Mouse (Mus musculus): Measurements from ENCODE around the gene Hoxa3. TPM values are rescaled to one million over a fixed set of nuclear protein-coding genes. Genes with fewer than 3 reads are reported as not detected.
A peak's percentile ranks its signal among the peaks of the same experiment; 100 is the strongest.

The Hoxa3 gene
- polyA plus RNA-seq, 1 experiment from 2014 or later = 0.11 TPM

DNA sequence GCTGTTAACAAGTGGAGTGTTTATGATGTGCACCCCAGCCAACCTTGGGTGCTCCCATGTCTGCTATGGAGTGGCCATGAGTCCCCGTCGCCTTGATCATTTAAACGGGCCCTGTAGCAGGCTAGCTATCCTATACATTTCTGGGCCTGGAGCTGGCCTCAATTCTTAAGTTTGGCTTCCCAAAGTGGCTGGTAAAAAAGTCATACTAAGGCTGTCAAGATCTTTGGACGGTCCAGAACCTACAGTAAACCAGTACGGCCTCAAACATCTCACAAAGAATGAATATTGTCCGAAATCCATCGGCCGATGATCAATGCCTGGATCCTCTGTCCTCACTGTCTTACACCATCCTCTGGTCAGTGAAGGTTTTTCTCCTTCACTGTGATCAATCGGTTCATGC is 22.1 kb upstream of the Hoxa3 start:
- whole genome bisulfite sequencing = 26% methylated on average over 9 of the region's 9 CpGs
- Histone ChIP-seq H3K27ac (ENCODE audit: low read depth, low read length) (no peak overlapping the region), H3K4me2 (no peak overlapping the region), H3K4me3 (ENCODE audit: low read depth, low read length) (no peak overlapping the region), H3K36me3 (ENCODE audit: control insufficient read depth, insufficient read depth, low read length) (no peaks in the 10 kb centered on the region), H3K9me3 (ENCODE audit: control insufficient read depth, low read length) (no peaks in the 10 kb centered on the region), H3K4me1 (ENCODE audit: control insufficient read depth, insufficient read depth, low read length) (no peaks in the 10 kb centered on the region; the same call in 1 of the 2 replicates), H3K9ac (ENCODE audit: low read length) (no peak overlapping the region), H3K27me3 (ENCODE audit: control insufficient read depth, insufficient read depth, low read length) (peaks cover 95% of the 10 kb centered on the region)
- no peak for ATAC-seq (ENCODE audit: low FRiP score)
- DNase-seq (ENCODE audit: low spot score, missing footprints) = no peak

DNA sequence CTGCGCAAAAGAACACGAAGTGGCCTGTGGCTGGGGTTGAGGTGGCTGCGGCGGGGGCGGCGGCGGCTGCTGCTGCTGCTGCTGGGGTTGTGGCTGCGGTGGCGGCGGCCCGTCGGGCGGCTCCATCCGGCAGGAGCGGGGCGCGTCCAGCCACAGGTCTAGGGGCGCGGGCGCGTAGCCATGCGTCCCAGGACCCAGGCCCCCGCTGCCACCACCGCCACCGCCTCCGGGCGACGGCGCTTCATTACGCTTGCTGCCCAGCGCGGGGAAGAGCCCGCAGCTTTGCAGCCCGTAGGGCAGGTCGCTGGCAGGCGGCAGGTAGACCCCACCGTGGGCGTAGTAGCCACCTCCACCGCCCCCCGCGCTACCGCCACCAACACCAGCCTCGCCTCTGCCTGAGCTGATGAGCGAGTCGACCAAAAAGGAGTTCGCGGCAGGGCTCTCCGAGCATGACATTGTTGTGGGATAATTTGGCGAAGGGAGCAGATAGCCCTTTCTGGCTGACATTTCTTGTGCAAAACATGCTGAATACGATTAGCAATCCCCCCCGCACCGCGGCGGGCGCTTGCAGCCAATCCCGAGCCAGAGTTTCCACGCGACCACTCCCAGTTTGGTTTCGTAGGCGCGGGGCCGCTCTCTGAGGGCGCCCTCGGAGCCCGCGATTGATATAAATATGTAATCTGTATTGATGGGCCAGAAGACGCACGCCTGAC is 21.4 kb upstream of the Hoxa3 start:
- Histone ChIP-seq H3K9ac (ENCODE audit: low read length) (no peak overlapping the region), H3K4me1 (ENCODE audit: control insufficient read depth, insufficient read depth, low read length) (no peaks in the 10 kb centered on the region; the same call in 1 of the 2 replicates), H3K9me3 (ENCODE audit: control insufficient read depth, low read length) (no peaks in the 10 kb centered on the region), H3K27me3 (ENCODE audit: control insufficient read depth, insufficient read depth, low read length) (peaks cover 95% of the 10 kb centered on the region), H3K4me2 (no peak overlapping the region), H3K4me3 (ENCODE audit: low read depth, low read length) (no peak overlapping the region), H3K27ac (ENCODE audit: low read depth, low read length) (no peak overlapping the region), H3K36me3 (ENCODE audit: control insufficient read depth, insufficient read depth, low read length) (no peaks in the 10 kb centered on the region)
- no peak for DNase-seq (ENCODE audit: low spot score, missing footprints)
- WGBS = 2% methylated on average over 63 of the region's 68 CpGs
- no peak for ATAC-seq (ENCODE audit: low FRiP score)

DNA sequence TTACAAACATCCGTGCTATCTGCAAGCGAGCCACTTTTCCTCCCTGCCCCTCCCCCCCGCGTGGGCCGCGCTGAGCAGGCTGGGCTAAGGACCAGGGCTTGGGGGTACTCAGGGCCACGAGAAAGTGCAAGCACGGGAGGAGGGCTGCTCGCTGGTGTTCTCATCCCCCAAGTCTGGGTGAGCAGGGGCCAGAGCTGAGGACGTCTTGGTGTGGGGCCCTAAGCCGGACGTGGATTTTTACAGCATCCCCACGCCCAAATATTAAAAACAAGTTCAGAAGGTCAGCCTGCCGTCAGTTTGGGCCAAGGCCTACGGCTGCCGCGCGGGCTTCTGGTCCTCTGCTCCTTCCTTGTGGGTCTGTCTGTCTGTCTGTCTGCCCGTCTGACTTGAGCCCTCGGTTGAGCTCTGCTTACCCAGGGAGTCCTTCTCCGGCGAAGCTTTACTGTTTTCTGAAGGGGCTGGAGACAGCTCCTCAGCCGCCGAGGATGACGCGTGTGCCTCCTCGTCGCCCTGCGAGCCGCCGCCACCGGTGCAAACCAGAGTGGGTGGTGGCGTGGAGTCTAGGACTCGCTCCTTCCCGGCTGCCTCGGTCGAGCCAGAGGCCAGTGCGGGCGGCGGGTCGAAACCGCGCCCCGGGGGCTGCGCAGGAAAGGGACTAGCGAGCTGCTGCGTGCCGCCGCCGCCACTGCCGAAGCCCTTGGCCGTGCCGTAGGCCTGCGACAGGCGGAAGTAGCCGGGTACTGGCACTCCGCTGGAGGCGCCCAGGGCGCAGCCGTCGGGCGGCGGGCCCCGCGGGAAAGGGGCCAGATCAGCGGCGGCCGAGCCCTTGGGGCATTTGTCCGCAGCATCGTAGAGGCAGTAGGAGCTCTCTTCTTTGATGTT is 20.7 kb upstream of the Hoxa3 start:
- Histone ChIP-seq H3K9me3 (ENCODE audit: control insufficient read depth, low read length) (no peaks in the 10 kb centered on the region), H3K9ac (ENCODE audit: low read length) (no peak overlapping the region), H3K4me2 (no peak overlapping the region), H3K4me1 (ENCODE audit: control insufficient read depth, insufficient read depth, low read length) (no peaks in the 10 kb centered on the region; the same call in 1 of the 2 replicates), H3K36me3 (ENCODE audit: control insufficient read depth, insufficient read depth, low read length) (no peaks in the 10 kb centered on the region), H3K27ac (ENCODE audit: low read depth, low read length) (no peak overlapping the region), H3K27me3 (ENCODE audit: control insufficient read depth, insufficient read depth, low read length) (peaks cover 95% of the 10 kb centered on the region), H3K4me3 (ENCODE audit: low read depth, low read length) (no peak overlapping the region)
- no peak for ATAC-seq (ENCODE audit: low FRiP score)
- DNase-seq (ENCODE audit: low spot score, missing footprints) = no peak
- 1% methylated on average over 69 of the region's 70 CpGs for WGBS

DNA sequence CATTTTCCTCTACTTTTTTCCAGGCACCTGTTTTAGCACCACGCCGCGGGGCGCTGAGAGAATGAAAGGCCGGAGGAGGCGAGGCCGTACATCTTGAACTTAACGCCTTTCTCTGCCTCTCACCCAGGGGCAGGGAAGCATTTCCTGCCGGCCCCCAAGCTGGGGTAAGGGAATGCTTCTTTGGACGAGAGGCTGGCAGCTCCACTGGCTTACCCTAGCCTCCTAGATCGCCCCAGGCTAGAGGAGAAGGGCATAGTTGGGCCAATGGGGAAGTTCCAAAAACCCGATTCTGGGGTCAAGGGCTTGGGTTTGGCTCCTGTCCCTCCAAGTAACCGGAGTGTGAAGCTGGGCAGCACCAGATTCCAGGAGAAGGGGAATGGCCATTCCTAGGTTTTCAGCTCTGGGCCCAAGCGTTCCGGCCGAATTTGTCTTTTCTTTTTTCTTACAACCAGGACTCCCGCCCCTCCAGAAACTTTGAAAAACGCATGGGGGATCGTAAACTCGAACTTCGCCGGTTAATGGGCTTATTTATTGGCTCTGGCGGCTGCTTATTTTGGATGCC is 19.9 kb upstream of the Hoxa3 start:
- DNase-seq (ENCODE audit: low spot score, missing footprints) (peak; percentile 97), ATAC-seq (ENCODE audit: low FRiP score) (no peak)
- Histone ChIP-seq H3K9ac (ENCODE audit: low read length) (no peak overlapping the region), H3K9me3 (ENCODE audit: control insufficient read depth, low read length) (no peaks in the 10 kb centered on the region), H3K27ac (ENCODE audit: low read depth, low read length) (no peak overlapping the region), H3K36me3 (ENCODE audit: control insufficient read depth, insufficient read depth, low read length) (no peaks in the 10 kb centered on the region), H3K27me3 (ENCODE audit: control insufficient read depth, insufficient read depth, low read length) (peaks cover 94% of the 10 kb centered on the region), H3K4me1 (ENCODE audit: control insufficient read depth, insufficient read depth, low read length) (no peaks in the 10 kb centered on the region; the same call in 1 of the 2 replicates), H3K4me2 (no peak overlapping the region), H3K4me3 (ENCODE audit: low read depth, low read length) (no peak overlapping the region)
- WGBS = under 1% methylated on average over 23 of the region's 23 CpGs

DNA sequence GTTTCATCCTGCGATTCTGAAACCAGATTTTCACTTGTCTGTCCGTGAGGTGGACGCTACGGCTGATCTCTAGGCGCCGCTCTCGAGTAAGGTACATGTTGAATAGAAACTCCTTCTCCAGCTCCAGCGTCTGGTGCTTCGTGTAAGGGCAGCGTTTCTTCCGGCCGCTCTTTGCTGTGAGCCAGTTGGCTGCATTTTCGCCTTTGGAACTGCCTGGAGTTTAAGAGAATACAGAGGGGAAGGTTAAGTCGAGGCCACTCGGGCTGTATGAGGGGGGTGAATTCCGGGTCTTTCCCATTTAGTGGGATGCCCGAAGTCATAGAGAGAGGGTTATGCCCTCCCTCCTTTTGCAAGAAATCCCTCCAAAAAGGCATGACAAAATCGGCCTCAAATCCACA is 19.4 kb upstream of the Hoxa3 start:
- H3K9ac ChIP-seq (ENCODE audit: low read length) = no peak overlapping the region
- no peak overlapping the region for H3K27ac ChIP-seq (ENCODE audit: low read depth, low read length)
- no peaks in the 10 kb centered on the region for H3K9me3 ChIP-seq (ENCODE audit: control insufficient read depth, low read length)
- no peaks in the 10 kb centered on the region for H3K36me3 ChIP-seq (ENCODE audit: control insufficient read depth, insufficient read depth, low read length)
- 1% methylated on average over 18 of the region's 18 CpGs for WGBS
- no peak overlapping the region for H3K4me2 ChIP-seq
- DNase-seq (ENCODE audit: low spot score, missing footprints) = peak; percentile 97
- H3K4me1 ChIP-seq (ENCODE audit: control insufficient read depth, insufficient read depth, low read length) = no peaks in the 10 kb centered on the region; the same call in 1 of the 2 replicates
- no peak for ATAC-seq (ENCODE audit: low FRiP score)
- no peak overlapping the region for H3K4me3 ChIP-seq (ENCODE audit: low read depth, low read length)
- H3K27me3 ChIP-seq (ENCODE audit: control insufficient read depth, insufficient read depth, low read length) = peaks cover 93% of the 10 kb centered on the region

DNA sequence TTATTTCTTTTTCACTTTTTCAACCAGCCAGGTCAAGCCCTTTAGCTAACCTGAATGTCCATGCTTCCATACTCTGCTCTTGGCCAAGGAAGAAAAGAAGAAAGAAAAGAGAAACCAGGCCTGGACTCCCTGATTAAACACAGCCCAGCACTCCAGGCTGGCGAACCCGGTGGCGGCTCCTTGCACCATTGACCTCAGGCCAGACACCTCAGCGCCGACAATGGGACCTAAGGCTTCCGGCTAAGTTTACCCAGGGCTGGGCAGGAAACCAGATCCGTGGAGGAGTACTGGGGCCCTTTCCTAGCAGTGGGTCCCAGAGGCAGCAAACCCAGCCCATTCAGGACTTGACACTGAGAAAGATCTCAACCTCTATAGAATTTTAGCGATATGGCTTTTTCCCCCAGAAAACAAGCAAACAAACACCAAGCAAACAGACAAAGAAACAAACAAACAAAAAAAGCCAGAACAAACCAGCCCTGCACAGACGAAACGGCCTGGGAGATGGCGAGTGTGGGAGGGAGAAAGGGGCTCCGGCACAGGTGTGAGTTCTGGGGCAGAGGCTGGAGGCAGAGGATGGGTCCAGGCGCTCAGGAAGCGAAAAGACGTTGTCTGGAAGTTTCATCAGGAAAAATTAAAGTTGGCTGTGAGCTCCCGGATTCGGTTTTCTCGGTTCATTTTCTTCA is 18.9 kb upstream of the Hoxa3 start:
- Histone ChIP-seq H3K4me3 (ENCODE audit: low read depth, low read length) (no peak overlapping the region), H3K36me3 (ENCODE audit: control insufficient read depth, insufficient read depth, low read length) (no peaks in the 10 kb centered on the region), H3K4me2 (no peak overlapping the region), H3K27ac (ENCODE audit: low read depth, low read length) (no peak overlapping the region), H3K27me3 (ENCODE audit: control insufficient read depth, insufficient read depth, low read length) (peaks cover 93% of the 10 kb centered on the region), H3K4me1 (ENCODE audit: control insufficient read depth, insufficient read depth, low read length) (no peaks in the 10 kb centered on the region; the same call in 1 of the 2 replicates), H3K9me3 (ENCODE audit: control insufficient read depth, low read length) (no peaks in the 10 kb centered on the region), H3K9ac (ENCODE audit: low read length) (no peak overlapping the region)
- WGBS = 1% methylated on average over 18 of the region's 18 CpGs
- ATAC-seq (ENCODE audit: low FRiP score) = no peak
- DNase-seq (ENCODE audit: low spot score, missing footprints) = peak; percentile 96

DNA sequence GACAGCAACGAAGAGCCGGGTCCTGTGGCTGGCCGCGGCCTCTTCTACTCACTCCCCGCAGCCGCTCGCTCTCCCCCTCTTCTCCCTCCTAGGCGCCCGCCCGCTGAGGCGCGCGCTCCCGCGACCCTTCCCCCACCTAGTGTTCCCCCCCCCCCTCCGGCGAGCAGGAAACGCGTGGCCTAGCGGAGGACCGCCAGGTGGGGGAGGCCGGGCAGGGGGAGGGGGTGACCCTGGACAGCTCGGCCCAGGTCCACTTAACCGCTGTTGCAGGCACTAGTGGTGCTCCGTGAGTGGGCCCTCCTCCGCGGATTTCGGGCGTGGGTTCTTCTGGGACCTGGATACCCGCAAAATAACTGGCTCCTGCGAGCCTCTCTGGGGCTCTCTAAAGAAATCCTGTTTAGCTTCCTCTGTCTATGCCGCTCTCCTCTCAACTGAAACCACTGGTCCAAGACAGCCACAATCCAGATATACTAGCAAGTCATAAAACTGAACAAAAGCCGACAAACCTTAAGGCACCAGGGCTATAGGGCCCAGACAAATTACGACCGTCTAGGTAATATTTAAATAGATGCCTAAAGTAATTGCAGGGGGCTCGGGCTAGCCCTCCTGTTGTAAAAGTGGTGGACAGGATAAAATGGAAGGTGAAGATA is 17.5 kb upstream of the Hoxa3 start, which contains the start of gene Hoxa9:
Gene Hoxa9, minus strand, starts transcription at position 574 of the 650 bp plus-strand sequence.
- DNase-seq (ENCODE audit: low spot score, missing footprints) (peak; percentile 96), ATAC-seq (ENCODE audit: low FRiP score) (no peak)
- no peaks in the 10 kb centered on the region for H3K9me3 ChIP-seq (ENCODE audit: control insufficient read depth, low read length)
- no peak within 1 kb of the TSS for H3K27ac ChIP-seq (ENCODE audit: low read depth, low read length)
- H3K4me2 ChIP-seq = no peak within 1 kb of the TSS
- no peak within 1 kb of the TSS for H3K4me3 ChIP-seq (ENCODE audit: low read depth, low read length)
- H3K27me3 ChIP-seq (ENCODE audit: control insufficient read depth, insufficient read depth, low read length) = peaks cover 93% of the 10 kb centered on the region
- WGBS = 1% methylated on average over 27 of the region's 36 CpGs
- no peak within 1 kb of the TSS for H3K9ac ChIP-seq (ENCODE audit: low read length)
- H3K4me1 ChIP-seq (ENCODE audit: control insufficient read depth, insufficient read depth, low read length) = no peaks in the 10 kb centered on the region; the same call in 1 of the 2 replicates
- no peaks in the 10 kb centered on the region for H3K36me3 ChIP-seq (ENCODE audit: control insufficient read depth, insufficient read depth, low read length)

DNA sequence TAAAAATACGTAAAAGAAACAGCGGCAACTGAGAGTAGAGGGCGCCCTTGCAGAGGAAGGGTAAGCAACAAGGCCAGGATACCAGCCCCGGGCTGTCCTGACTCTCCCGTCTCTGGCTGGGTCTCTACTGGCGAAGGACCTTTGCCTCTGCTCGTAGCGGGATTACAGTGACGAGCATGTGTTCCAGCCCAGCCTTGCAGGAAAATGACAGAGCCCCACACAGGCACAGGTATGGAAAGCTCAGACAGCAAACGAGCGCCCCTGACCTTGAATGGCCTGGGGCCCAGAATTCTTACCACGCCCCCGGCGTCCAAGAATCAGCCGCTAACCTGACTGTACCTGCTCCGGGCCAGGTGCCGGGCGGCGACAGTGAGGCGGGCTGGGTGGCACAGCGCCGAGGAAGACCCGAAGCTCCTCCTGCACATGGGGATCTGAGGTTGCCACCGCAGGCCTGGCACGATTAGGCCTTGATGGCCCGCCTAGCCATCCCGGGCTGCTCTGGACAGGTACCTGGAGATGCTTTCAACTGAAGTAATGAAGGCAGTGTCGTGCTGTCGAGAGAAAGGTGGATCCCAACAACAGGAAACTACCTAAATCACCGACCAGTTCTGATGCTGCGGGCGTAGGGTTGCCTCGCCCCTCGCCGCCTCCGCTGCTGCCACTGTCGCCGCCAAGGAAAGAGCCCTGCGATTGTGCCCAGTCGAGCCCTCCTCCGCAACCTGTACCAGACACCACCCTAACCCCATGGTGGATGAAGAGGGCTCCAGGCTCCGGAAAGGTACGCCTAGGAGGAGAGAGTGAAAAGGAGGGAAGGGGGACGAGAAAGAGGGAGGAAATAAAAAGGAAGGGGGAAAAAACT is 16.7 kb upstream of the Hoxa3 start:
- Histone ChIP-seq H3K9me3 (ENCODE audit: control insufficient read depth, low read length) (no peaks in the 10 kb centered on the region), H3K4me2 (no peak overlapping the region), H3K4me3 (ENCODE audit: low read depth, low read length) (no peak overlapping the region), H3K36me3 (ENCODE audit: control insufficient read depth, insufficient read depth, low read length) (no peaks in the 10 kb centered on the region), H3K27ac (ENCODE audit: low read depth, low read length) (no peak overlapping the region), H3K27me3 (ENCODE audit: control insufficient read depth, insufficient read depth, low read length) (peaks cover 93% of the 10 kb centered on the region), H3K9ac (ENCODE audit: low read length) (no peak overlapping the region), H3K4me1 (ENCODE audit: control insufficient read depth, insufficient read depth, low read length) (no peaks in the 10 kb centered on the region; the same call in 1 of the 2 replicates)
- DNase-seq (ENCODE audit: low spot score, missing footprints) (no peak), ATAC-seq (ENCODE audit: low FRiP score) (no peak)
- WGBS = 3% methylated on average over 44 of the region's 44 CpGs

All from midbrain, embryonic 11.5 days (tissue).